Mouse (Mus musculus) T-cell, adult 2 months (primary cell): ENCODE measurements around the gene Tgtp1.
"Not testable (repeated sequence)": the region's sequence is repeated elsewhere in the genome, so short reads cannot be mapped to it uniquely, and the experiment has no call there.

ENCODE experiments used
- DNase-seq: peaks from one replicate; pipeline ENCODE4 v3.0.0; 2022; ENCODE audit warnings: low spot score

Gene Tgtp1

DNA sequence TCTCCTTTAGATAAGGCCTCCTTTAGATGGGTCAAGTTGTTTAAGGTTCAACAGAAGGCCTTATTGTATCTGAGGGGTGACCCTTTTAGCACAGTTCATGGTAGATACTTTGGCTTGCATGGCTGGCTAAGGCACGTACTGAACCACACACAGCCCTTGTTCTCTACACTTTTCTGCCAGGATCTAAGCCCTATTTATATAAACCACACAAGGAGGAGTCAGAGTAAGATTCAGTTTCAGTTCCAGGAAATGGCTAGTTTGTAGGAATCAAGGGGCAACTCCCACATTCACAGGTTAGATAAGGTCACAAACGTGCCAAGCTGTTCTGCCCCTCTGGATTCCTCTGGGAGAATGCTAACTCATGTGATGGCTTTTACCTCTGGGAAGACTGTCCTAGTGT, at the start of gene Tgtp1:
Gene Tgtp1 (minus strand): TSS at position 155 of the 400 bp plus-strand sequence.
- peak; percentile 55 for DNase-seq

DNA sequence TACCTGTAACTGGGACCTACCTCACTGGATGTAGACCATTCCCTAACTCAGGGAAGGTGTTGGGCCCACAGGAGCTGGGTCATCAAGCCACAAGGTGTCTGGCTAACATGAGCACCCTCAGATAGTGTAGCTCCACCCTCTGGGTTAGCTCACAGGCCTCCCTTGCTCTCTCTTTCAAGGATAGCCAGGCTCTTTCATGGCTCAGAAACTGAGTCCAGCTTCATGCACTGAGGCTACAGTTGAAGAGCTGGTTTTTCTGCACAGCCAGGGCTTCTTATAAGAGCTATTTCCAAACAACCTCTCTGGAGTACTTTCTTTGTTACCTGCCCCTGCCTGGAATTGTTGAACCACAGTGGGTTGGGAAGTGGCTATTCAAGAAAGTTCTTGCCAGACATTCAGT, 18.1 kb upstream of the Tgtp1 start:
- not testable (repeated sequence) for DNase-seq

DNA sequence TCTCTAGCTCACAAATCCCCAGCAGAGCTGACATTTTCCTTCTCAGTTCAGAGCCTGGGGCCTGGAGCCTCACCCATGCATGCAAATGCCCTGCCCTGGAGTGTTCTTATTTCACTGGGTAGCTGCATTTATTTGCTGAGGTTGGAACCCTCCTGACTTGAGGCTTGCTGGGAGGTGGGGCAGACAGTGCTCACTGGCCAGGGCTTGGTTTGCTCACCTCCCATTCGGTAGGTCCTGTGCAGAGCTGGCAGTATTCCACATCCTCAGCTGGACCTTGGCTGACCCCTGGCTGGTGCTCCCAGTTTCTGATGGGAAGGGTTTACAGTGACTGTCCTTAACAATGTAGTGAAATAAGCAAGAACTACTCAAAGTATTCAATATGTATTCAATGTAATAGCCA, 12.8 kb upstream of the Tgtp1 start:
- not testable (repeated sequence) for DNase-seq

DNA sequence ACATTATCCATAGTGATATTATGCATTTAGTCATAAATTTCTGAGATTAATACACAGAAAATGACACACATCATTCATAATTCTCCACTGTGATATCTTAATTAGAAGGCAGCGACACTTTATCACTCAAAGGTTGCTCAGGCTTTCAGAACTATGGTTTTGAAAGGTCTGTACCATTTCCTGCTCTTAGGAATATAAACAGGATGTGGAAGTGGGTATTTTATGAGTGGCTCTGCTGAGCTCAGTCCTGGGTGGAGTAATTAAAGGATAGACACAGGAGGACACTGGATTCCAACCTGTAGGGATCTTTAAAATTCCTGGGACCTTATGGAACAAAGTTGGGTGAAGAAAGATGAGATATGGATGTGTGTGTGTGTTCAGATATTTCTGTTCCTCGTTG, 12.3 kb upstream of the Tgtp1 start:
- not testable (repeated sequence) for DNase-seq

DNA sequence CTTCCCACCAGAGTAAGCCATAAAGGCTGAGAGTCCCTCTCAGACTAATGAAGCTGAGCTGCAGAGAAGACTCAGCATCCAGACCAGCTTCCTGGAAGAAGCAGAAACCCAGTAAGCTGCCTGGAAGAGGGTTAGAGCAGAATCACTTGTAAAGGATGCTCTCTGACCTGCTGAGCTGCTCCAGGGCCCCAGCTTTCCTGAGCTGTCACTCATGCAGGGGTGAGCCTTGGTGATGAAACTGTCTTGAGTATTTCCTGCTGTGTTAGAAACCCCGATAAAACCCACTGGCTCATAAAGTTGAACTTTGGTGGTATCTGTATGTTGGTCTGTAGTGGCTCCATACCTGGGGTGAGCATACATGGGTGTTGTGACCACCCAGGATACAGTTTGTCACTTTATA, 6.4 kb upstream of the Tgtp1 start:
- peak; percentile 21 for DNase-seq

DNA sequence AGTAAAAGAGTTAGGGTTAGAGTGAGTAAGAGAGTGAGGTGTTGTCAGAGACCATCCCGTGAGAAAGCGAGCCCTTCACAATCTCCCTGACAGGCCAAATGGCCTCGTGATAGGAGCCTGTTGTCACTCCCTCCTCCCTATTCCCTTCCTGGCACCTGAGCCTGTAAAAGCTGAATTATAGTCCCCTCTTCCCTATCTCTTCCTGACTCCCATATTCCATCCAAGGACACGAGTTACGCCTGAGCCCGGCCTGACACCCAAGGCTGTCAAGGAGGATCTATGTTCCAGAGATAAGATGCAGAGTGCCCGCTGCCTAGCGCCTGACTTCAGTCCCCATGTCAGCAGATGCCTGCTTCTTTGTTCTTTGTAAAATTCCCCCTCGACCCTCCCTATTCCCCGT, 676 bp downstream of the Tgtp1 start:
- not testable (repeated sequence) for DNase-seq

DNA sequence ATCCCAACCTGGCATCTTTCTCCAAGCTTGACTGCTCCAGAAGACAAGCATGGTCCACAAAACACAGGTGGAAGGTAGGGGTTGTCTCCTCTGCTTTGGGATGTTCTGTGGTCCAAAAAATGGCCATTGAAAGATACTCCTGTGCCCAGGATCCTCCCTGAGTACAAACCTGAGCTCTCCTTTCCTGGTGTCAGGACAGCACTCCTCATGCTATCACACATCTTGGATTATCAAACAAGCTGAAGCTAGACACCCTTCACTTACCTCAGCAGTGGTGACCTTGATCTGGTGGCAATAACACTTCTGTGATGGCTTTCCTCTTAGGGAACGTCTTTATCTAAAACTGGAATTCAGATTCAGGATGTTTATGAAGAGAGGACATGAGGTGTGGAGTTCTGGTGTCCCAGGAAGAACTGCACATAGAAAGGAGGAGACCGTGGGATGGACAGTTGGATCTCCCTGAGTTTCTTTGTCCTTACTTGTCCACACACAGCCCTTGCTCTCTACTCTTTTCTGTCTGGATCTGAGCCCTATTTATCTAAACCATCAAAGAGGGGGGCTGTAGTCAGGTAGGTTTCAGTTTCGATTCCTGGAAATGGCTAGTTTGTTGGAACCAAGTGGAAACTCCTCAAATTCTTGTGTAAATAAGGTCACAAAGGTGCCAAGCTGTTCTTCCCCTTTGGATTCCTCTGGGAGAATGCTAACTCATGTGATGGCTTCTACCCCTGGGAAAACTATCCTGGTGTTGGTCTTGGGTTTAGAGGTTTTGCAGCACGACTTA, 2.0 kb downstream of the Tgtp1 start, which contains the start of gene Gm12185:
Gene Gm12185 (minus strand): TSS at position 487 of the 781 bp plus-strand sequence.
- DNase-seq, result peak; percentile 56

DNA sequence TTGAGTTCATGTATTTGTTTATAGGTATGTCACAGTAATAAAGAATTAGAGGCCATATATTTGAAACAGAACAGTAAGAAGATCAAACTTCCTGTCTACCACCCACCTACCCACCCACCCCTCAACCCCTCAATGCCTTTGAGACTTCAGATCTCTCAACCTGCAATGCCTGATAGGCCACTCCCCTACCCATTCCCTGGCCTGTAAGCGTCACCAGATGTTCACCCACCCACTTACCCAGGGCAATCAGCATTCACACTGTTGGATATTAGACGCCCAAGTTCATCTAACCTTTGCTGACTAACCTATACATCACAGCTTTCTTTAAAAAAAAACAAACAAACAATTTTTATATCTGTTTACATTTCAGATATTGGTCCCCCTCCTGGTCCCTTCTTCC, 4.0 kb downstream of the Tgtp1 start:
- not testable (repeated sequence) for DNase-seq

DNA sequence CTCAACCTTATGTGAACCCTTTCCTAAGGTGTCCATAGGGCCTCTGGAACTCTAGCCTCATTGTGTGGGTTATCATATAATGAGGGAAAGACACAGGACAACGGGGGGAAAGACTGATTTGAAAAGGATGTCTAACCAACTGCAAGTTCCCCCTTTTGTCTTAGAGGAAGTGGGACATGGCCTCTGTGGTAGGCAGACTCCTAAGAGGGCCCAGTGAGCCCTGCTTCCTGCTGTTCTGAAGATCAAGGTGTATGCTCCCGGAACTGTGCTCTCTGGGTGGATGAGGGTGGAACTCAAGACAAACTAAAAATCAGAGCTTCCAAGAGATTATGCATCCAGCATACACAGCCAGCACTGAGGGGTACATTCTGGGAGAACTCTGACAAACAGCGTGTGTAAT, 5.8 kb downstream of the Tgtp1 start:
- DNase-seq, result not testable (repeated sequence)

DNA sequence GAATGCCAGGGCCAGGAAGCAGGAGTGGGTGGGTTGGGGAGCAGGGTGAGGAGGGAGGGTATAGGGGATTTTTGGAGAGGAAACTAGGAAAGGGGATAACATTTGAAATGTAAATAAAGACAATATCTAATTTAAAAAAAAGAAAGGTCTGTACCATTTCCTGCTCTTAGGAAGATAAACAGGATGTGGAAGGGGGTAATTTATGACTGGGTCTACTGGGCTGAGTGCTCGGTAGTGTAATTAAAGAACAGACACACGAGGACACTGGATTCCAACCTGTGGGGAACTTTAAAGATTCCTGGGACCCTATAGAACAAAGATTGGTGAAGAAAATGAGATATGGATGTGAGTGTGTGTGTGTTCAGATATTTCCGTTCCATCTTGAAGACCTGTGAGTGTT, 11.1 kb downstream of the Tgtp1 start:
- DNase-seq, result not testable (repeated sequence)

DNA sequence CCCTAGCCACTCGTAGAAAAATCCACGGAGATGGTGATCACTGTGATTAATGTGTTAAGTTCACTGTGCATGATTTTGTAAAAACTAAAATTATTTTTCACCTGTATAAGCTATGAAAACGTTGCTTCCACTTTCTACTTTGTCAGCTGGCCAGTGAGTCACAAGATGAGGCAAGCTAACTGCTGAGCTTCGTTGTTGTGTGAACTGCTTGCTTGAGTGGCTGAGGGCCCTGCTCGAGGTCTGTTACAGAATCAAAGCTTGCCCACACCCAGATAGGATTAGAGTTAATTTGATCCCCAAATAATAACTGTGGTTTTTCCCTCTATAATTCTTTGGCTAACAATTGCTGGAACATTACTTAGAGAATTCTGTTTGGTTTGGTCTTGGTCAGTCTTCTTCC, 13.9 kb downstream of the Tgtp1 start:
- not testable (repeated sequence) for DNase-seq

DNA sequence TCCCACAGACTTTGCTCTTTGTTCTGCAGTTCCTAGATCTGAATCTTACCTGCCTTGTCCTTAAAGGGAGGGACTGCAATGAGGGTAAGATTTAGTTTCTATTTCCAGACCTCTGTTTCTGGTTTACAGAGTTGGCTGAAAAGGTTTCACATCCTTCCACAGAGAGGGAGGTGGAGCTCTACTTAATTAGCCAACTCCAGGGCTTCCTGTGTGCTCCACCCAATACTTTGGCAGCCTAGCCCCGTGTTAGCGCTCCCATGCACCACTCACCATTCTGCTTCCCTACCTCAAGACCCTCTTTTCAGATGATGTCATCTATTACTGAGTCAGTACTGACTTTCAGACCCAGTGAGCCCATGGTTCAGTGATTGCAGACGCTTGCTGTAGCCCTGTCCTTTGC, 14.7 kb downstream of the Tgtp1 start, which contains the start of gene 9930111J21Rik1:
Gene 9930111J21Rik1 (minus strand): TSS at position 148 of the 400 bp plus-strand sequence.
- DNase-seq, result not testable (repeated sequence)

DNA sequence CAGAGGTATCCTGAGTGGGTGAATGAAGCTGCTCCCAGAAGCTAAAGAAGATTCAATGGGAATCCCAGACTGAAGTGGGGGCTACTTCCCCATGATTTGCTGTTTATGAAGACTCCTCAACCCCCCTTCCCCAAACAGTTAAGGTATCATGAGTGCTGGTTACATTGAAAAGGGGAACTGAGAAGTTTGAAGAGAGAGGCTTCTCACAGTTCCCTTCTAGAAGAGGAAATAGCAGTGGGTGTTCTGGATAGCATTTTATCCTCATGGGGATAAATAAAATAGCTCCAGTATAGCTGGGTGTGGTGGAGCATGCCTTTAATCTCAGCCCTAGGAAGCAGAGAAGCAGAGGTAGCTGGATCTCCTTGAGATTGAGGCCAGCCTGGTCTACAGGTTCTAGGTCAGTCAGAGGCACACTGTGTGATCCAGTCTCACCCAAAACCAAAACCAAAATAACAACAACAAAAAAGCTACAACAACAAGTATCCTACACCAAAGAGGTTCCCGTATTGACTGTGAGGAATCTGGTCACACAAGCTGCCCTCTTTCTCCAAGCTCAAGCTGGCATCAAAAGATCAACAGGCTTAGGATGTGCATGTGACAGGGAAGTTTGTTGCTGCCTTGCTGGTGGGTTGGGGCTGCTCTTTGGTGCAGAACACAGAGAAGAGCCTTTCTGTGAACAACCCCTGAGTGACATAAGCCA, 15.6 kb downstream of the Tgtp1 start, which contains the start of gene Olfr56:
Gene Olfr56 (plus strand): TSS at position 650 of the 700 bp plus-strand sequence.
- DNase-seq, result not testable (repeated sequence)

DNA sequence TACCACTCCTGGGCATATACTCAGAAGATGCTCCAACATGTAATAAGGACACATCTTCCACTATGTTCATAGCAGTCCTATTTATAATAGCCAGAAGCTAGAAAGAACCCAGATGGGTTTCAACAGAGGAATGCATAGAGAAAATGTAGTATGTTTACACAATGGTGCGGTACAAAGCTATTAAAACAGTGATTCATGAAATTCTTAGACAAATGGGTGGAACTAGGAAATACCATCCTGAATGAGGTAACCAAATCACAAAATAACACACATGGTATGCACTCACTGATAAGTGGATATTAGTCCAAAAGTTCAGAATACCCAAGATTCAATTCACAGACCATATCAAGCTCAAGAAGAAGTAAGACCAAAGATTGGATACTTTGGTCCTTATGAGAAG, 19.3 kb downstream of the Tgtp1 start:
- DNase-seq, result not testable (repeated sequence)

DNA sequence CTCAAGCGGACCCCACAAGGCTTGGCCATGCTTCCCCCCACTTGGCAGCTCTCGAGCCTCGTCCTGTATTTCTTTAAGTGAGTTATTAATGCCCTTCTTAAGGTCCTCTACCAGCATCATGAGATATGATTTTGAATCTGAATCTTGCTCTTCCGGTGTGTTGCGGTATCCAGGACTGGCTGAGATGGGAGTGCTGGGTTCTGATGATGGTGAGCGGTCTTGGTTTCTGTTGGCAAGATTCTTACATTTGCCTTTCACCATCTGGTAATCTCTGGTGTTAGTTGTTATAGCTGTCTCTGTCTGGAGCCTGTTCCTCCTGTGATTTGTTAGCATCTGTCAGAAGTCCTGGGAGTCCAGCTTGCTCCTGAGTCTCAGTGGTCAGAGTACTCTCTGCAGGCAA, 47.9 kb downstream of the Tgtp1 start, which contains the start of gene Psme2b:
Gene Psme2b (minus strand): TSS at position 101 of the 400 bp plus-strand sequence.
- not testable (repeated sequence) for DNase-seq

DNA sequence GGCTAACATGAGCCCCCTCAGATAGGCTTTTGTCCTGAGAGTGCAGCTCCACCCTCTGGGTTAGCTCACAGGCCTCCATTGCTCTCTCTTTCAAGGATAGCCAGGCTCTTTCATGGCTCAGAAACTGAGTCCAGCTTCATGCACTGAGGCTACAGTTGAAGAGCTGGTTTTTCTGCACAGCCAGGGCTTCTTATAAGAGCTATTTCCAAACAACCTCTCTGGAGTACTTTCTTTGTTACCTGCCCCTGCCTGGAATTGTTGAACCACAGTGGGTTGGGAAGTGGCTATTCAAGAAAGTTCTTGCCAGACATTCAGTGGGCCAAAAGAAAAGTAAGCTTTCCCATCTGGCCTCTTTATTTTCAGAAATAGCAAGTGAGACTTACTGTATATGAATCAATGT, 54.7 kb downstream of the Tgtp1 start:
- not testable (repeated sequence) for DNase-seq
